Mouse (Mus musculus) urinary bladder, postnatal 10 days (tissue): Measurements from ENCODE around the gene Nav2.

Experiments used
- DNase-seq: peaks from one replicate; pipeline ENCODE4 v3.0.0; 2022; ENCODE audit warnings: low spot score

Gene Nav2

DNA sequence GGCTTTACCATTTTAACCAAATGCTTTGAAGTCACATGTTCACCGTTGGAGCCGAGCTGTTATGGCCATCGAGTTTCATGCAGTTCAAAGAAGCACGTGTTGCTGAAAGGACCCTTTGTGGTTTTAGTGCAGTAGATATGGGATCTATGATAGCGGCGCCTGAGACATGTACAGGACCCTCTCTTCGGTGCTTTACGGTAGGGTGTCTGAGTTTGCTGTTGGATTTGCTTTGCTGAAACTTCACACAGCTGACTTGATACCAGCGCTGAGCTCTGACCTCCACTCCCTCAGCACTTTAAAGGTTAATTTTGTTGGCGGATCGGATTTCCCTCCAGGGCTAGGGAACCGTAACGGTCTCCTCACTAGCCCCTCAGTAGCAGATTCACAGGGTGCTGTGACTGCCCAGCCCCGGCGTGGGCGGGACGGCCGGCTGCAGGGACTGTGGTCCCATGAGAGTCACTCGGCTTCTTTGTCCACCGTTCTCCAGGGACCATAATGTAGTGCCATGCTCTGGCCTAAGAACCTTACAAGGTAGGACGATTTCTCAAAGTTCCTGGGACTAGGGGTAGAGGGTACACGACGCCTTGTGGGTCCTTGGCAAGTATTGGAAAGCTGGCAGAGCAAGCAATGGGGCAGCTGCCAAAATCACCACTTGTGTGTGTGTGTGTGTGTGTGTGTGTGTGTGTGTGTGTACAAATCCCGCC is 614.0 kb downstream of the Nav2 start:
- no peak for DNase-seq

DNA sequence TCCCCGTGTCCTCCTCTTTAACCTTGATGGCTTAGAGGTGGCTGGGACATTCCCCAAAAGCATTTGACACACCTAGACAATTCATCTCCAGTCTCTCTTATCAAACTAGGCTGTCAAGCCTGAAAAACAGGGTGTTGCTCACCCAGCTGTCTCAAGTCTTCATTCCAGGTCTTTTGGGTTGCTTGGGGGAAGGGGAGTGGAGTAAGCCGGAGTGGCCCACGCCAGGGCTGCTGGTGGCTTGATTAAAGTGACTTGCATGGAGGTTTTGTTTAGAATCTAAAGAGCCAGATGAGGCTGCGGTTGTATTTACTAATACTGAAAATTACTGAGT is 614.6 kb downstream of the Nav2 start:
- DNase-seq: no peak

DNA sequence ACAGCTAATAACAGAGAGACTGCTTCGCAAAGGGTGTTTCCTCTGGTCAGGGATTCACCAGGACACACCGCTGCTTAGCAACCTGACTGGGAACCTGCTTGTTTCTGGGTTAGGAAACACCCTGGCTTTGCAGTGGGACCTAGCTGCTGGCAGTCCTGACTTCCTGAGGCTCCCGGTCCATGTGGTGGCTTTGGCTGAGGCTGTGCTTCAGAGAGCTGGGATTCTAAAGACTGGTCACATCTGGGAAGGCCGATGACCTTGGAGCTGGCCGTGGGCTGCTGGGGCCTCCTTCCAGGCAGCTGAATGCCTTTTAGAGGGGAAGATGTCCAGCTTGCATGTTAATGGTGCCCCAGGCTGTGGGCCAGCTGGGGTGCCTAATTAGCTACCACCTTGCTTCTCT is 615.2 kb downstream of the Nav2 start:
- no peak for DNase-seq

DNA sequence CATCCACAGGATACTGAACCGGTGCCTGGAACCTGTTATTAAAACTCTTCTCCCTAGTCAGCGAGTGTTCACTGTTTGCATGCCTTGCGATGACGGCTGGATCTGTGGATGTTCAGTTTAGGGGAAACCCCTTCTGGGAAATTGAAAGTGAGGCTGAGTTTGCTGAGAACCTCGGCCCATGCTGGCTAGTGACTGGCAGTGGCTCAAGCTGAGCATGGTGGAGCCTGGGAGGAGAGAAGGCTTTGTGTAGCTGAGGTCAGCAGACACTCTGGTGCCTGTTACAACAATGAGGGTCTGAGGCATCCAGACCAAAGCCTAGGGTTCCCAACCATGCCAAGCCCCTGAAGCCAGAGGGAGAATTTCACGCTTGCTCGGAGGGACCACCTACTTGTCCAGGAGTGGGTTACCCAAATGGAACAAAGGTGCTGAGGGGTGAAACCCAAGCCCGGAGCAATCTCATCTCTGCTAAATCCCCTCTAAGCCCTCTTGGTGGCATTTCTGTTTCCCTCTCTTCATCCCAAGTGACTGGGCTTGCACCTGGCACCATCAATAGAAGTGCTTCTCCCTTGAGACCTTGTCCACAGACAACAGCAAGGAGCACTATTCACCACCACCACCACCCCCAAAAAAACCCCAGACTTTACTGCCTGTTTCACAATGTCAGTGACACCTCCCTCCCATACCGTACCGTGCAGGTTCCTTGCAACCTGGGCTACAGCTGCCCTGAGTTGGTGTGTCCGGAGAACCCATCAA is 617.0 kb downstream of the Nav2 start:
- no peak for DNase-seq

DNA sequence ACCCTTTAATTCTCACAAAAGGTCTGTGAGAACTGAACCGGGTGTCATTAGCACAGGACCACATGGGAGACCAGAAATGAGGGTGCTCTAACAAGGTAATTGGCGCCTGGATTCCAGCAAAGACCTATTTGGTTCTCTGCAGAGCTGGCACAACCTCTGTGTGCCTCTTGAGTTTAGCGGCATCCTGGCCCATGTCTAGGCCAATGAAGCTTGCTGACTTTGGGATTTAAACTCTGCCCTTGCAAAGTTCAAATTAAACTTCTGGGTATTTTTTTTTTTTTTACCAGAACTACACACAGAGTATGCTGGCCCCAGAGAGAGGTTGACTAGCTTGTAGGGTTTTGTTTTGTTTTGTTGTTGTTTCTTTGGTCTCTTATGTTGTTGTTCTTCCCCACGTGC is 617.6 kb downstream of the Nav2 start:
- DNase-seq: no peak

DNA sequence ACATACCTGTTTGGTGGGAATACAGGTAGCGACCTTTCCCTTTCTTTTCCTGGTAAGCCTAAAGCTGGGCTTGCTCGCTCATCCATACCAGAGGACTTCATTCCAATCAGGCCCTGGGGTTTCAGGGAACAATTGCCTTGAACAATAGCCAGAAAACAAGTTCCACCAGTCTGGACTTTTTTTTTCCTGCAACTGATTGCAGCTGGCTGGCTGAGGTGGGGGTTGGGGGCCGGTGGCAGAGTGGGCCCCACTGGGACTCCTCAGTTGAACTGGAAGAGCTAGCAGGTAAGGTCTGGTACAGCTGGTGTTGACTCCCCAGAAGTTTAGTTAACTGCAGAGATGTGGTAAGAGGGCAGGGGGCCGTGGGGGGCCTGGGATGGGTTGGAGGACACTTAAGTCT is 619.0 kb downstream of the Nav2 start:
- DNase-seq: no peak

DNA sequence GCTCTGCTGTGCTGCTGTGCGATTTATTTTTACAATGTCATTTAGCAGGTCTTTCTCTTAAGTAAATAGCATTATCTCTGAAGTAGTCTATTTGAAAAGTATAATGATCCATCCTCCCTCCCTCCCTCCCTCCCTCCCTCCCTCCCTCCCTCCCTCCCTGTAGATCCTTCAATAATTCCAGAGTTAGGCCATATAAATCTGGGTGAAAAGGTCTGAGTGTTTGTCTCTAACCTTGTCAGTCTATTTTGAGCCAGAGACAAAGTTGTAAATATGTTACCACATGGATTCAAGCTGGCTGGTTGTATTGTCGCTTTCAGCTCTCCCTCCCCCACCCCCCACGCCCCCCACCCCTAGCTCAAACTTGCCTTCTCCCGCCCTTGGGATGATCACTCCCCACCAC is 619.4 kb downstream of the Nav2 start:
- DNase-seq: no peak

DNA sequence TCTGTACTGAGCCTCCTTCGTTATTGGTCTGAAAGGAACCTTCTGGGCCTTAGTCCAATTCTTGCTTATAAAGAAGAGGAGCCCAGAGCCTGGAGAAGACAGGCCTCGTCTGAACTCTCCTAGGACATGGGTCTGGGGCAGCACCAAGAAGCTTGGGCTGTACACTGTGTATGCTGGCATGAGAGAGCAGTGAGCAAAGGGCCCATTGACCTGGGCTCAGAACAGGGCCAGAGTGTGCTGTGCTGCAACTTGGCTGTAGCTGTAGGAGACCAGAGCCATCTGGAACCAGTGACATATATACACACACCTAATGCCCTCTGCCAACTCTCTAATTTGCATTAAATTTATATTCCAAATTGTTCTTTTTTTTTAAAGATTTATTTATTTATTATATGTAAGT is 621.0 kb downstream of the Nav2 start:
- DNase-seq: no peak

DNA sequence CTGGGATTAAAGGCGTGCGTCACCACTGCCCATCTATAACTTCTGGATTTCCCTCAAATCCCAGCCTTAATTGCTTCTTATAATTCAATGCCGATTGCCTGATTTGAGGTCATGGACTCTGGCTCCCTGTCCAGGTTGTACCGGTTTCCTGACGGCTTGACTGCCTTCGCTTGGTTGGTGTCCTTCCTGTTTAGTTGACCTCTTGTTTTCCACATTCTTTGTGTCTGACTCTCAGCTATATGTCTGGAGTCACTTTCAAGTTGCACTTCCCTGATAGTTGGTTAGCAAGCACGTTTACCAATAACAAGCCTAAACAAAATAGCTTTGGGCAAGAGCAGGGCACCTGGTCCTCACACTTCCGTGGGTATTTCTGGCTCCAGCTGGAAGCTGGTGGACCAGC is 625.1 kb downstream of the Nav2 start:
- DNase-seq: no peak

DNA sequence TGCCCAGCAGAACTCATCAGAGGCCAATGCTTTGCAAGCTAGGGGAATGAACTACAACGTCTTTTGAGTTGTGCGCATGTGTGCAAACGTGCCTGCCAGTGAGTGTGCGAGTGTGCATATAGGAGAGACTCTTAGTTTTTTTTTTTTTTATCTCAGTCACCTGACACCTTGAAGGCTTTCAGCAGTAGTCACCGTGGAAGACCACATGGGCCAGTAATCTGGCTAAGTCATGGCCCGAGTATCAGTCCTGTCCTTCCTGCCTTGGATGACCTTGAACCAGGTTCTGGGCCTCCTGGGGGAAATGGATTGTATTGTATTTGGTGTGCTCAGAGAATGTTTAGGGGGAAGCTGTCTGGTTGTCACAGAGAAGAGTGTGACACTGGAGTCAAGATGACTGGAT is 625.7 kb downstream of the Nav2 start:
- DNase-seq: no peak

DNA sequence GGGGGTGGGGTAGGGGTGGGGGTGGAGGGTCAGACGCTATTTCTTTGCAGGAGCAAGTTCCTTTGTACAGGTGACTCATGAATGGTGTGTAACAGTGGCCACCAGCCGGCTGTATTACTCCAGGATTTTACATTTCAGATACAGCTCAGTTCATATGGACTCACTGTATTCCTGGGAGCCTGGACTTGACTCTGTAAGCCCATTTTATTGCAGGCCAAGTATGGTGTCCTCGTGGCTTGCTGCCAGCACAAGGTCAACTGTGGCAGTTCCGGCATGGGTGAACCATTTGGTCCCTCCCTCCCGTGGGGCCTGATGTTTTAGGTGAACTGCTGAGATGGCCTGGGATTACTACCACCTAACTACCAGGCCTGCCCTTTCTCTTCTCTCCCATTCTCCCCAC is 629.8 kb downstream of the Nav2 start:
- DNase-seq: no peak

DNA sequence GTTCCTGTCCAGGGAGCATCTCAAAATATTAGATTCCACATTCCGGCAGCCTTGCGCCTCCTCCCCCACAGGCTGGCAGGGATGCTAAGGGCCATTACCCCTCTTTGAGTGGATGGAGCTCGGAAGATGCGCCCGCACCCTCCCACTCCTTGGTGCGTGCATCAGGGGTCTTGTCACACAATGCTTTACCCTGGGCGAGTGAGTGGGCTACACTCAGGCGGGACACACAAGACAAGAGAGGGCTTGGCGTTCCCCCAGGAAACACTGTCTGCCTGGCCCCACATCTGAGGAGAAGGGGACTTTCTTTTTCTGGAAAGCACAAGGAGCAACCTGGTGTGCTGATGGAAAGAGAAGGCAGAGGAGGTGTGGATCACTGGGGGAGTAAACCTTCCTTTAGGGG is 631.7 kb downstream of the Nav2 start:
- DNase-seq: no peak

DNA sequence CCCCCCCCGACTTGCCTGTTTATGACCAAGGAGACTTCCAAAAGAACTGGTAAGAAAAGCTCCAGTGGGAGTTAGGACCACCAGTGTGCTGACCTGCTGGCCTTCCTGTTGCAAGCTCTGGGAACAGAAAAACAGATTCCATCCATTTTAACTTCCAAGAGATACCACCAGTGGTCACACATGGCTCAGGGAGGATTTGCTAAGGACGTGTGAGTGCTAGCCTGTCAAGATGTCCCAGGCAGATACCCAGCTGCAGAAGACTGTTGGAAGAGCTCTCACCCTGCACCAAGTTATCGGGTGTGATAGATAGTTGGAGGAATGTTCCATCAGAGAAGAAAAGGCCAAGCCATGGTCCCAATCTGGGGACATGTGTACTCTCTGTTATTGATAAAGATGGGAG is 633.6 kb downstream of the Nav2 start:
- no peak for DNase-seq

DNA sequence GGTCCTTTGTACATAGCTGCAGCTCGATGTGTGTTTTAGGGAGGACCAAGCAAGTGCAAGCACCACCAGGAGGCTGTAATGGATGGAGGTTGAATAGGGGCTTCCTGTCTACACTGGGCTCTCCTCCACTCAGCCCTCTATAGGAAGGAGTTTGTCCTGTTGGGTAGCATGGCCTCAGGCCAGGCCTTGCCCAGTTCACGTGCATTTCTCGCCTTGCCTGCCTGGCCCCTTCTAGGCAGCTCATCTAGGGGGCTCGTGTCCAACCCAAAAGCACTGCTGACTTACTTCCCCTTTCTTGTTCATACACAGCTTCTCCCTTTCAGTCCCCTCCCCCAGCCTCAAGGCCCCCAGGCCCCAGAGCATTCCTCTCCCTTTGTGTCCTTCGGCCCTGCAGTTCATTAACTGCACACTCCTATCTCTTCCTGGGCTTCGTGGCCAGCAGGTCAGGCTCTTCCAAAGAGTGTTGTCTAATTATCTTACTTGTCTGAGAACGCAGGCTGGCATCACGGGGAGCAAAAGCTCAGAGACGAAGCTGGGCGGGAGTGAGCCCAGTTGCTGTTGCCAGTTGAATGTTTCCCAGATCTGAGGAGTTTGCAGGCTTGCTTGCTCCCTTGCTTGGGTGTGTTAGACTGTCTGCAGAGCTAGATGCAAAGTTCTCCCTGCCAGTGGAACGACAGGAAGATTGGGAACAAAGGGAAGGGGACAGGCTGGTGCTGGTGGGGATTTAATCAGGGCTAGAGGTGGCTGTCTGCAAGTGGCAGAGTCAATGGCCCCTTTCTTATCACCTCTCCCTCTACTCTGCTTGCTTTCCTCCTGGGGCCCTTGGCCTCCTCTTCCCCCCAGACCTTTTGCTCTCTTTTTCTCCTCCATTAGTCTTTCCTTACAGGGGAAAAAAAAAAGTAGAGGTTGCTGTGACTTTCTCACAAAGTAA is 636.5 kb downstream of the Nav2 start:
- DNase-seq: no peak

DNA sequence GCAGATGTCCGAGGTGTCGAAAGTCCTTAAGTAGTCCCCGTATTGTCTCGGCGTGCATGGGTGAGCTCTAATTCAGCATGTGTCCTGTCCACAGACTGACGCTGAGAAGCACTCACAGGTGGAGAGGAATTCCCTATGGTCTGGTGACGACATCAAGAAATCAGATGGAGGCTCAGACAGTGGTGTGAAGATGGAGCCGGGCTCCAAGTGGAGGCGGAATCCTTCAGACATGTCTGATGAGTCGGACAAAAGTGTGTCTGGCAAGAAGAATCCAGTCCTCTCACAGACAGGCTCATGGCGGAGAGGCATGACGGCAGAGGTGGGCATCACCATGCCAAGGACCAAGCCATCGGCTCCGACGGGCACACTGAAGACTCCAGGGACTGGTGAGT is 637.2 kb downstream of the Nav2 start:
- no peak for DNase-seq

DNA sequence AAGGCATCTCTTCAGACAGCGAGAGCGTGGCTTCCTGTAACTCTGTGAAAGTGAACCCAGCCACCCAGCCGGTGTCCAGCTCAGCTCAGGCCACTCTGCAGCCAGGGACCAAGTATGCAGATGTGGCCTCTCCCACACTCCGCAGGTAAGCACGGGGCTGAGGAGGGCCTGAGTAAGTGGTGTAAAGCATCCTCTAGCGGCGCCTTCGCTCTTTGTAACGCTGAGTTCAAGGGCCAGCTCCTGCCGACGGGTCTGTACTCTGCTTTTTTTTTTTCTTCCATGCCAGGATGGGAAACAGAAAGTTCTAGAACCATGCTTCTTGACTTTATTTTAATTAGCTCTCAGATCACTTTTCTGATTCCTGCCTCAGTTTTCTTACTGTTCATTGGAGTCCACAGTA is 639.9 kb downstream of the Nav2 start:
- no peak for DNase-seq

DNA sequence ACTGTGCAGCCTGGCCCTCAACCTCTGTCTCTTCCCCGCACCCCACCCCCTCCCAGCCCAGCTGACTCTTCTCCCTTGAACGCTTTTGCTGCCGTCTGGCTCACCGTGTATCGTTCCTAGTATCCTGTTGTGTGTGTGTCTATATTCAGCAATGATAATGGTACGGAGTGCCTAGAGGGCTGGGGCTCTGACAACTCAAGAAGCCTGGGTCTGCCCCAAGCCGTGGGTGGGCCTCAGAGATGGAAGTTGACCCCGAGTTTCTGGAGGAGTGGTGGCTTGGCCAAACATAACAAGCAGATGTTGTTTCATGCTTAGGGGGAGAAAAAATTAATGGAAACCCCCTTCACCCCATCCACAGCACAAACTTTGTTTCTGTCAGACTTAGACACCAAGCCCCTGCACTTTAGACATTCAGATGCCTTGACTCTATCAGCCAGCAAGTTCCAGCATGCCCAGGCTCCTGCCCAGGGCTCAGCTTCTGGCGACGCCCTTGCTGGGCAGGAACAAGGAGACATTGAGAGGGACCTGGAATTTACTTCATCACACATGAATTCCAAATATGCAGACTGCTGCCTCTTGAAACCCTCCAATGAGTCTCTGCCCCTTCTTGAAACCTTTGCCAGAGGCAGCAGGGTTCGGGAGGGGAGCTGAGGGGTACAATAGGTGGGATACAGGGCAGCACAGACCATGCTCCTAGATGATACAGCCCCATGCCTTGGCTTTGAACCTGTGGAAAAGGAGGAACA is 644.9 kb downstream of the Nav2 start:
- DNase-seq: no peak

DNA sequence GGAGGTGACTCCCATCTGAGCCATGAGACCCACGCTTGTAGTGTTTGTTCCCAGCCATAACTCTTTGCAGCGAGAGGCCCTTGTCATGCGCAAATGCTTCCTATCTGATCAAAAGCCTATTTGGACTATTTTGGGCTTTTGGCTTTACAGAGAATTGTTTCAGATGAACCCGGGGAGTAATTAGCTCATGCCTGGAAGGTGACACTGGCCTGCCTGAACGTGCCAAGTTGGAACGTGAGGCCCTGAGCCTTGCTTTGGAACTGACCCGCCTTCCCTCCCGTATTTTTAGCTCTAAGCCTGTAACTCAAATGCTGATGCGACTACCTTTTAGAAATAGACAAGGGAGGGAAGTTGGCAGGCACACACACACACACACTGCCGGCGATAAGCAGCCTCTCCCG is 649.7 kb downstream of the Nav2 start:
- no peak for DNase-seq

DNA sequence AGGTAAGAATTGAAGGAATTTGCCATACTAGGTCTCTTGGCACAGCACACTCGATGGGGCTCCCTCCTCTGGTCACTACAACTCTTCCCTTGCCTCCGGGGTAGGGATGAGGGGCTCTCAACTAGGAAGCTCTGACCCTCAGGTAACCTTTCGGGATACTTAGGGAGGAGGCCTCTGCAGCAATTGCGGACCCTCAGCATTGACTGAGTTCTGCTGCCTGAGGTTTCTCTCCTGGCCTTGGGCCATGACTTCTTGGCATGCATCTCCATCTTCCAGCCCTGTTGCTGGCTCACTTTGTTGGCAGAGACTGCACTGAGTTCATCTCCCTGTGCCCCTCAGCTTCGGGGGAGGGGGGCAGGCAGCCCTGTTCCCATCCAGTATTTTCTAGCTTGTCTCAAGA is 650.4 kb downstream of the Nav2 start:
- DNase-seq: no peak

DNA sequence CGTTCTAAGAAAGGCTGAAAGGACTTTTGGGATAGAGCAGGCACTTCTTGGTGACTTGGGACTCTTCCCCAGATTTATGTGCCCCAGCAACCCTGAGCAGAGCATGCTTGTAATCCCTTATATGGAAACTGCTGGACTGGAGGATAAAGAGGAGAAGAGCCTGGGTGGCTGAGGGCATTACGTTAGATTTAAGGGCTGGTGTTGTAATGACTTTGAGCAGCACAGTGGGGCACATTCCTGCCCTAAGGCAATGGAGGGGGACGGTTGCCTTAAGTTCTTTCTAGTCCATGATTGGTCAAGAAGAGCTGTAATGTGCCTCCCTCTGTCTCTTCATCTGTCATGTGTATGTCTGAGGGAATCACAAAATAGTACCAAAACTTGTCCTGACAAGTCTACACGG is 651.5 kb downstream of the Nav2 start:
- DNase-seq: no peak

DNA sequence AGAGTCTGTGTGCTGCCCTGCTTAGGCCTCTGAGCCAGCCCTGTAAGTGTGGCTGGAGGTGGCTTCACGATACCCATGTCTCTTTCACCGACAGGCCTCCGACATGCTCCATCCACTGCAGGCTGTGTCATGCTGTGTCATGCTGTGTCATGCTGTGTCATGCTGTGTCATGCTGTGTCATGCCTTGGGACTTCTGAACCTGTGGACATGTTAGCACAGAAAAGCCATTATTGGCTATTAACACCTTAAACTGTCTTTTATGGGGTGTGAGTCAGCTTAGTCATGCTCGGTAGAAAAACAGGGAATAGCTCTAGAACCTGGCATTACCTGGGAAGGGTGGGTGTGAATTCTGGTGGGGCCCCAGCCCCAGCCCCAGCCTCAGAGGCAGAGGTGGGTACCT is 653.9 kb downstream of the Nav2 start:
- no peak for DNase-seq

DNA sequence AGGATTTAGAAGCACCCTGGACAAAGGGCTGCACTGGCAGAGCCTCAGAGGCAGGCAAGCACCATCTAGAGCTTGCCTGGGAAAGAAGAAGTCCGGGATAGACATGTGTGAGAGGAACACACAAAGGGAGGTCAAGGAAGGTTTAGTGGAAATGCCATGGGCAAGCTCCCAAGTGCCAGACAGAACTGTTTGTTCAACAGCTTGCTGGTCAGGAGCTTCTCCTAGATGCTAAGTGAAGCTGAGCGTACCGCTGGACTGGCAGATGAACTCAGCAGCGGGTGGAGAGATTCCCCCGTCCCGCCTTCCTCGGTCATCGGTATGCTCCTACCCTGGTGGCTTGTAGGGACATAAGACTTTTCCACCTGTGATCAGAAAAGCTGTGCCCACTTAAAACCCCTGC is 654.3 kb downstream of the Nav2 start:
- no peak for DNase-seq
